Mouse (Mus musculus) forebrain, postnatal 0 days (tissue): ENCODE measurements at regions not wholly inside any gene's neighbourhood (a gene's known extent, or its start where the extent isn't known, plus 50 kb on each side); places are given as distances from the start of the nearest gene placed in this dataset.

Experiments used
- ATAC-seq: fragments of 200-750 bp; cut with Nextera tagmentation; 2 replicates; pipeline ENCODE4 v1.8.0; 2017; ENCODE audit warnings: mild to moderate bottlenecking, moderate library complexity
- DNase-seq: peaks from one replicate; pipeline ENCODE4 v3.0.0-alpha.2; 2015
- H3K27ac ChIP-seq: fragments of 300-500 bp; sonication (generic); 2 replicates; pipeline ENCODE4 v1.5.1; 2014; ENCODE audit warnings: low read depth, mild to moderate bottlenecking, antibody characterized with exemption, low read length, moderate library complexity, mixed read lengths
- H3K27me3 ChIP-seq: fragments of 300-500 bp; sonication (generic); 2 replicates; pipeline ENCODE4 v1.6.1; 2014; ENCODE audit warnings: mild to moderate bottlenecking, low read length, mixed read lengths; ENCODE audit not compliant: insufficient read depth
- H3K36me3 ChIP-seq: fragments of 300-500 bp; sonication (generic); 2 replicates; pipeline ENCODE4 v1.6.1; 2014; ENCODE audit warnings: mild to moderate bottlenecking, moderate library complexity; ENCODE audit not compliant: insufficient read depth
- H3K4me1 ChIP-seq: fragments of 300-500 bp; sonication (generic); 2 replicates; pipeline ENCODE4 v1.6.1; 2014; ENCODE audit warnings: antibody characterized with exemption; ENCODE audit not compliant: insufficient read depth
- H3K4me2 ChIP-seq: fragments of 300-500 bp; sonication (generic); 2 replicates; pipeline ENCODE4 v1.6.1; 2014; ENCODE audit warnings: low read depth, mild to moderate bottlenecking, moderate library complexity
- H3K4me3 ChIP-seq: fragments of 300-500 bp; sonication (generic); 2 replicates; pipeline ENCODE4 v1.5.1; 2014; ENCODE audit warnings: low read depth, low read length, mixed read lengths
- H3K9ac ChIP-seq: fragments of 300-500 bp; sonication (generic); 2 replicates; pipeline ENCODE4 v1.6.1; 2014; ENCODE audit warnings: mild to moderate bottlenecking
- H3K9me3 ChIP-seq: fragments of 300-500 bp; sonication (generic); 2 replicates; pipeline ENCODE4 v1.6.1; 2016; ENCODE audit warnings: low read length
- CTCF ChIP-seq: sonication (generic); IDR thresholded peaks from 2 replicates; pipeline ENCODE4 v1.5.1; 2016; ENCODE audit warnings: antibody characterized with exemption, control low read depth, low read depth
- WGBS: fragments of 180-500 bp; shearing (Covaris S2); extraction: QIAGEN DNeasy Blood & Tissue Kit; methylation state at CpG from one replicate; pipeline ENCODE4 v1.1.7; 2014; 5-methylcytosine and 5-hydroxymethylcytosine counted together

GRCm38 (mm10) chr19:53451388-53451922 is 61.1 kb upstream of the Smndc1 start:
- no peak overlapping the region for H3K9ac ChIP-seq
- H3K36me3 ChIP-seq = no peaks in the 10 kb centered on the region
- H3K9me3 ChIP-seq = no peaks in the 10 kb centered on the region
- H3K27me3 ChIP-seq = no peaks in the 10 kb centered on the region
- DNase-seq (no peak), ATAC-seq (no peak)
- H3K4me1 ChIP-seq = peaks cover 5% of the 10 kb centered on the region; the same call in 1 of the 2 replicates
- H3K4me3 ChIP-seq = no peak overlapping the region
- no peak for TF ChIP-seq CTCF
- no peak overlapping the region; the same call in 1 of the 2 replicates for H3K4me2 ChIP-seq
- H3K27ac ChIP-seq = peak overlapping the region; percentile 9; the same call in 1 of the 2 replicates
- 31% methylated on average over 13 of the region's 13 CpGs for WGBS

- Histone ChIP-seq H3K4me2 (no peak overlapping the region; the same call in 1 of the 2 replicates), H3K9me3 (no peaks in the 10 kb centered on the region), H3K4me3 (no peak overlapping the region), H3K36me3 (no peaks in the 10 kb centered on the region), H3K9ac (no peak overlapping the region), H3K4me1 (peaks cover 5% of the 10 kb centered on the region; the same call in 1 of the 2 replicates), H3K27ac (peak overlapping the region; percentile 9; the same call in 1 of the 2 replicates), H3K27me3 (no peaks in the 10 kb centered on the region)
- ATAC-seq = no peak
- DNase-seq = no peak
- TF ChIP-seq CTCF = no peak
- WGBS = 66% methylated on average over 15 of the region's 17 CpGs
Measured at GRCm38 (mm10) chr19:53450624-53451387, 60.4 kb upstream of the Smndc1 start.

GRCm38 (mm10) chr19:53449137-53449783 is 58.9 kb upstream of the Smndc1 start:
- no peak for DNase-seq
- H3K9me3 ChIP-seq = no peaks in the 10 kb centered on the region
- ATAC-seq = no peak
- 90% methylated on average over 17 of the region's 17 CpGs for WGBS
- H3K27me3 ChIP-seq = no peaks in the 10 kb centered on the region
- TF ChIP-seq CTCF = no peak
- H3K4me3 ChIP-seq = no peak overlapping the region
- H3K9ac ChIP-seq = no peak overlapping the region
- H3K27ac ChIP-seq = no peak overlapping the region
- H3K4me1 ChIP-seq = peaks cover 5% of the 10 kb centered on the region; the same call in 1 of the 2 replicates
- H3K4me2 ChIP-seq = no peak overlapping the region
- H3K36me3 ChIP-seq = no peaks in the 10 kb centered on the region

- no peak overlapping the region for H3K9ac ChIP-seq
- DNase-seq (no peak), ATAC-seq (no peak)
- H3K4me3 ChIP-seq = no peak overlapping the region
- no peak overlapping the region for H3K4me2 ChIP-seq
- H3K9me3 ChIP-seq = no peaks in the 10 kb centered on the region
- H3K4me1 ChIP-seq = peaks cover 2% of the 10 kb centered on the region; the same call in 1 of the 2 replicates
- H3K27me3 ChIP-seq = no peaks in the 10 kb centered on the region
- no peak for TF ChIP-seq CTCF
- WGBS = 54% methylated on average over 10 of the region's 10 CpGs
- H3K27ac ChIP-seq = no peak overlapping the region
- H3K36me3 ChIP-seq = no peaks in the 10 kb centered on the region
Measured at GRCm38 (mm10) chr19:53448206-53448605, 57.8 kb upstream of the Smndc1 start.

GRCm38 (mm10) chr19:53447754-53448153 is 57.4 kb upstream of the Smndc1 start:
- Histone ChIP-seq H3K4me1 (no peaks in the 10 kb centered on the region; the same call in 1 of the 2 replicates), H3K27me3 (no peaks in the 10 kb centered on the region), H3K4me2 (no peak overlapping the region), H3K9me3 (no peaks in the 10 kb centered on the region), H3K4me3 (no peak overlapping the region), H3K36me3 (no peaks in the 10 kb centered on the region), H3K9ac (no peak overlapping the region), H3K27ac (no peak overlapping the region)
- TF ChIP-seq CTCF = no peak
- DNase-seq (no peak), ATAC-seq (peak; percentile 43; the same call in 1 of the 2 replicates)
- whole genome bisulfite sequencing = 29% methylated on average over 6 of the region's 6 CpGs

GRCm38 (mm10) chr19:53446216-53446615 is 55.8 kb upstream of the Smndc1 start:
- H3K4me1 ChIP-seq = no peaks in the 10 kb centered on the region
- no peaks in the 10 kb centered on the region for H3K9me3 ChIP-seq
- no peak overlapping the region for H3K9ac ChIP-seq
- no peak overlapping the region for H3K27ac ChIP-seq
- no peak overlapping the region for H3K4me2 ChIP-seq
- no peak for ATAC-seq
- no peak overlapping the region for H3K4me3 ChIP-seq
- DNase-seq = no peak
- WGBS = 79% methylated on average over 5 of the region's 5 CpGs
- no peaks in the 10 kb centered on the region for H3K27me3 ChIP-seq
- no peaks in the 10 kb centered on the region for H3K36me3 ChIP-seq
- TF ChIP-seq CTCF = no peak

GRCm38 (mm10) chr19:53444646-53445045 is 54.3 kb upstream of the Smndc1 start:
- no peak overlapping the region for H3K4me3 ChIP-seq
- no peaks in the 10 kb centered on the region for H3K4me1 ChIP-seq
- no peak overlapping the region for H3K9ac ChIP-seq
- DNase-seq = no peak
- no peak overlapping the region for H3K27ac ChIP-seq
- H3K4me2 ChIP-seq = no peak overlapping the region
- WGBS = 39% methylated on average over 5 of the region's 5 CpGs
- no peaks in the 10 kb centered on the region for H3K36me3 ChIP-seq
- no peak for ATAC-seq
- no peak for TF ChIP-seq CTCF
- H3K27me3 ChIP-seq = no peaks in the 10 kb centered on the region
- H3K9me3 ChIP-seq = no peaks in the 10 kb centered on the region
